Mouse (Mus musculus) mesoderm, embryonic 11.5 days (tissue): ENCODE measurements at regions not wholly inside any gene's neighbourhood (a gene's known extent, or its start where the extent isn't known, plus 50 kb on each side); places are given as distances from the start of the nearest gene placed in this dataset.

Experiments
- DNase-seq: peaks from one replicate; pipeline ENCODE4 v3.0.0-alpha.2; 2012; ENCODE audit warnings: low read depth, low spot score

GRCm38 (mm10) chr9:26549551-26549950 lies 184.0 kb upstream of the B3gat1 start:
- DNase-seq = no peak

GRCm38 (mm10) chr9:26575990-26576389 lies 157.5 kb upstream of the B3gat1 start:
- no peak for DNase-seq

- DNase-seq = no peak
These were observed 131.5 kb upstream of the B3gat1 start for GRCm38 (mm10) chr9:26601979-26602378.

- DNase-seq = no peak
These were observed 129.0 kb upstream of the B3gat1 start for GRCm38 (mm10) chr9:26604552-26604951.

GRCm38 (mm10) chr9:26611711-26612437 lies 121.7 kb upstream of the B3gat1 start:
- DNase-seq = no peak

- no peak for DNase-seq
These were observed 110.6 kb upstream of the B3gat1 start for GRCm38 (mm10) chr9:26622840-26623448.

- DNase-seq = no peak
These were observed 108.2 kb upstream of the B3gat1 start for GRCm38 (mm10) chr9:26625171-26625937.

GRCm38 (mm10) chr9:26632891-26633650 lies 100.5 kb upstream of the B3gat1 start:
- DNase-seq = no peak

- no peak for DNase-seq
These were observed 98.3 kb upstream of the B3gat1 start for GRCm38 (mm10) chr9:26635211-26635610.

GRCm38 (mm10) chr9:26638586-26638985 lies 94.9 kb upstream of the B3gat1 start:
- DNase-seq = no peak

- DNase-seq = no peak
These were observed 91.2 kb upstream of the B3gat1 start for GRCm38 (mm10) chr9:26642302-26642701.

GRCm38 (mm10) chr9:26642831-26643230 lies 90.7 kb upstream of the B3gat1 start:
- DNase-seq = no peak

GRCm38 (mm10) chr9:26649506-26649905 lies 84.0 kb upstream of the B3gat1 start:
- no peak for DNase-seq

GRCm38 (mm10) chr9:26652920-26653319 lies 80.6 kb upstream of the B3gat1 start:
- no peak for DNase-seq

- DNase-seq = no peak
These were observed 74.2 kb upstream of the B3gat1 start for GRCm38 (mm10) chr9:26659366-26659765.

GRCm38 (mm10) chr9:26663544-26663943 lies 70.0 kb upstream of the B3gat1 start:
- no peak for DNase-seq

GRCm38 (mm10) chr9:26667835-26668234 lies 65.7 kb upstream of the B3gat1 start:
- DNase-seq = no peak

- DNase-seq = no peak
These were observed 59.3 kb upstream of the B3gat1 start for GRCm38 (mm10) chr9:26674059-26674757.

GRCm38 (mm10) chr9:26678288-26678687 lies 55.2 kb upstream of the B3gat1 start:
- DNase-seq = peak; percentile 6

GRCm38 (mm10) chr9:26681516-26681915 lies 52.0 kb upstream of the B3gat1 start:
- no peak for DNase-seq
